Mouse (Mus musculus): ENCODE measurements around the gene Mpzl3. TPM values are rescaled to one million over a fixed set of nuclear protein-coding genes. Genes with fewer than 3 reads are reported as not detected.

Mpzl3 gene
- polyA plus RNA-seq (2017; shearing (Covaris generic)): 10 to 100 TPM; 16.8 to 18.0 TPM

DNA sequence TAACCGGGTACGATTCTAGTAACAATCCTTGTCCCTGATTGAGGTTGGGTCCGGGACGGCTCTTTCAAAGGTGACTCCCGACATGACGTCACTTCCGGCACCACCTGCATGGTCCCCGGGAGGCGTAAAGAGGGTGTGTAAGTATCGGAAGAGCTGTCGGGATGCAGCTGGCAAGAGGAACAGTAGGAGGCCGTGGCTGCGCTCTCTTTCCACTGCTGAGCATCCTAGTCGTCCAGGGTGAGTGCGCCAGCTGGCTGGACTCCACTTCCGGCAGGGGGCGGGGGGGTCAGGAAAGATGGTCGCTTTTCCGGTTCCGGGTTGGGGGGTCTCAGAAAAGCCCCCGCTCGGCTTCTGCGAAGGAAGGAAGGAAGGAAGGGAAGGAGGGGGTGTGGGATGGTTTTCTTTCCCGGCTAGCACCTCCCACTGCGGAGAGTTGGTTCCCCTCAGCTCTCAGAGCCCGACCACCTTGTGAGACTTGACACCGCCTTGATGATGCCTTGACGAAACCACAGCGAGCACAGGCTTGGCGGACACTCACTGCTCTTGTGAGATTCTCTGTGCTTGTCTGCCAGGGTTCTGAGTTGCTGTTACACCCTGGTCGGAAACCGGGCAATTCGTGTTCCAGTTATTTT is at the start of gene Mpzl3:
Gene Mpzl3 (plus strand): TSS at position 105 of the 632 bp plus-strand sequence.

DNA sequence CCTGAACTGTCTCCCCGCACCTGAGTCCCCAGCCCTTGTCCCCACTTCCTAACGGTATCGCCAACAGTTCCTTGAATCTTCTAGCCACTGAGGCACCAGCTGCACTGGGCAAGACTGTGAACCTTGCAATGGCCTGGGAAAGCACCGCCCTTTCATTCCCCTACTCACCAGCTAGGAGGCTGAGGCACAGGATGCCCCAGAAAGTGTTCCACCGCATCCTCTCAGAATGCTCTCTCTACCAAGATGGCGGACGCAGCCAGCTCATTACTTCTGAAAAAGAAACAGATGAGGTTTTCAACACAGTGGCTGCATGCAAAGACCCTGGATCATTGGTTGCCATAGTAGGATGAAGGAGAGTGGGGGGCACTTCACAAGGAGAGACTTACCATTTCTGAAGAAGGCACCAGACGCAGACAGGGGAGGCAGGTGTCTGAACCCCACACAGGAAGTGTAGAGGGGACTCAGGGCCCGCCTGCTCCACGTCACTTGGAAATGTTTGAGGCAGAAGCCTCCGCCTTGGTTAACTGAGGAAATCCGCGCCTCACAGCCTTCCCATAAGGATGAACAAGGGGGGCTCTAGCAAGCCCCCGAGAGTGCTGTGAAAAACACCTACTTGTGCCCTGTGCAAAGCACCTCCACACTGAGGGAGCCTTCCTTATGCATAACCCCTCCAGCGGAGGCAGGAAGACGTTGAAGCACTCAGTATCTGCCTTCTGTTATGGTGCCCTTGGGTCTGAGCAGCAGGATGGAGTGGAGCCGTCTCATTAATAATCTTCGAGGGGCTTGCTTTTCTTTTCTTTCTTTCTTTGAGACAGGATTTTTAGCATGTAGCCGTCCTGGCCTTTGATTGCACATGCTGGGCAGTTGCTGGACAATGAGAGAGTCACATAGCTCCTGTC is 45.6 kb upstream of the Mpzl3 start, which contains the start of gene Cd3e:
Gene Cd3e (minus strand): TSS at position 448 of the 899 bp plus-strand sequence.

DNA sequence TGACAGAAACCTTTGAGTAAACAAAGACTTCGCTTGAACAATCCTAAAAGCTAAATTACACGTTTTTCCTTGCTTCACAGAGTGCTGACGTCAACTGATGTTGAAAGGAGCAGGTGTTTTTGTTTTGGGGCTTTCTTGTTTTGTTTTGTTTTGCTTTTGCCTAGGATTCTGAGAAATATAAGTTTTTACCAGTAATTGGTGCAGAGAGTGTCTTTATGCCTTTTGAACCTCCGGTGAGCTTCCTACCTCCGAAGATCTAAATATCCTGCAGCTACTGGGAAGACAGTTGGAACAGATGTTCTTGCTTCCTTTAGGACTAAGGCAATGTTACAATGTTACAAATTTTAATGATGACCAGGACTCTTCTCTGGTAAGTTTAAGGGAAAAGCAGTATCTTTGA is 15.5 kb upstream of the Mpzl3 start, which contains the start of gene Mpzl2:
Gene Mpzl2 (plus strand): TSS at position 301 of the 400 bp plus-strand sequence.

DNA sequence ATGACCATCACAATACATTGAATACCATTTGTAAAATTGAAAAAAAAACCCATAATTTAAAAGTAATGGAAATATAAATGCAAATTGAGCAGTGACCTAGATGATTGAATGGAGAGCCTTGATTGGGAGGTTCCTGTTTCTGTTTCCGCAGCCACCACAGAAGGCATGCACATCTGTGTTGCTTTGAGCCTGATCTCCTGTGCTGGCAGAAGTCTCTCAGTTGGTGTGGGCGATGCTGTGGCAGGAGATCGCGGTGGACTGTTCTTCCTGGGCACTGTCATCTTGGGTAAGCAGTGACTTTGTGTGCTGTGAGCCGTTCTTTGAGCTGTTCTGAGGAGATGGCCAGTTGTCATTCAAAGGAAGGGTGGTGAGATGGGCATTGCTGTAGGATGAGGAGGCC is 24.0 kb downstream of the Mpzl3 start, which contains the start of gene Jaml:
Gene Jaml (plus strand): TSS at position 173 of the 400 bp plus-strand sequence.

DNA sequence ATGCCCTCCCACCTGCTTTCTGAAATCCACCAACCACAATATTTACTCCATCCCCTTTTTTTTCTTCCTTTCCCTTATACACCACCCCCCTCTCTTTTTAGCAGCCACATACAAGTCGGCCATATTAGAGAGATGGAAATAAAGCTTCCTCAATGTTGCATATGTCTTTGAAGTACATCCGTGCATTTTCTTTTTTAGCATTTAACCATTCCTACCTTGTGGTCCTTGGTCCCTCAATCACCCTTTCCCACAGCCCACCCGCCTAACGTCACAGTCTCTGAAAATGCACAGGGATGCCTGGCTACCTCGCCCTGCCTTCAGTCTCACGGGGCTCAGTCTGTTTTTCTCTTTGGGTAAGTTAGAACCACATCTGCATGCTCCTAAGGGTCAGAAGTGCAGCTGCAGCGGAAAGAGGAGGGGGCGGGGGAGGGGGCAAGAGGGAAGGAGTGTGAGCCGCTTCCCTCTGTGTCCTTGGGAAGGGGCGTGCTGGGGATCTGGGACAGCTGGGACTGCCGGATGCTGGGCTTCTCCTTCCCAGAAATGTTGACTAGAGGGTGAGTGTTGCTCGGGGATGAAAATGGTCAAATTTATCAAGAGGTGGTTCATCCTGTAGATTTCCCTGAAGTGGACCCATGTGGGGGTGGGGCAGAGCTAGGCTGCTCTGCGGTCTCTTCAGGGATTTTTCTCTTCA is 62.9 kb downstream of the Mpzl3 start, which contains the start of gene Scn2b:
Gene Scn2b (plus strand): TSS at position 42 of the 691 bp plus-strand sequence.

Other genes with a start within 250 kb of the Mpzl3 start
- gene Kmt2a, start 173.9 kb upstream of the Mpzl3 start, polyA plus RNA-seq (2017; shearing (Covaris generic)): 10 to 100 TPM; 65.3 to 78.7 TPM
- gene Atp5l, start 134.4 kb upstream of the Mpzl3 start, polyA plus RNA-seq (2017; shearing (Covaris generic)): 100 to 1,000 TPM; 431 to 474 TPM
- gene Ube4a, start 89.6 kb upstream of the Mpzl3 start, polyA plus RNA-seq (2017; shearing (Covaris generic)): 10 to 100 TPM; 34.1 to 51.6 TPM
- gene Cd3g, start 74.8 kb upstream of the Mpzl3 start, polyA plus RNA-seq (2017; shearing (Covaris generic)): 1,000 to 10,000 TPM; 1,406 to 1,429 TPM
- 1,000 to 10,000 TPM in 1 of 2 experiments, 100 to 1,000 TPM in 1; 999 to 1,041 TPM for gene Cd3d, start 73.4 kb upstream of the Mpzl3 start, polyA plus RNA-seq (2017; shearing (Covaris generic))
- gene Cd3e, start 45.6 kb upstream of the Mpzl3 start, polyA plus RNA-seq (2017; shearing (Covaris generic)): 1,000 to 10,000 TPM; 1,185 to 1,542 TPM
- under 1 TPM; 0.05 to 0.34 TPM for gene Mpzl2, start 15.4 kb upstream of the Mpzl3 start, polyA plus RNA-seq (2017; shearing (Covaris generic))
- 10 to 100 TPM in 1 of 2 experiments, 1 to 10 TPM in 1; 9.3 to 64.5 TPM for gene Jaml, start 24.0 kb downstream of the Mpzl3 start, polyA plus RNA-seq (2017; shearing (Covaris generic))
- gene Scn2b, start 62.6 kb downstream of the Mpzl3 start, polyA plus RNA-seq (2017; shearing (Covaris generic)): under 1 TPM in 1 of 2 experiments, not detected in 1; 0.10 TPM
- under 1 TPM; 0.17 TPM for gene Scn4b, start 83.2 kb downstream of the Mpzl3 start, polyA plus RNA-seq (2017; shearing (Covaris generic))
- gene BC049352, start 126.8 kb downstream of the Mpzl3 start, polyA plus RNA-seq (2017; shearing (Covaris generic)): 1 to 10 TPM in 1 of 2 experiments, under 1 TPM in 1; 0.55 to 3.8 TPM
- not detected for gene Tmprss4, start 148.9 kb downstream of the Mpzl3 start, polyA plus RNA-seq (2017; shearing (Covaris generic))
- gene Il10ra, start 214.0 kb downstream of the Mpzl3 start, polyA plus RNA-seq (2017; shearing (Covaris generic)): 100 to 1,000 TPM in 1 of 2 experiments, 10 to 100 TPM in 1; 38.3 to 141 TPM

Measured in activated CD4-positive, CD25-positive, alpha-beta regulatory T cell (primary cell).